Mouse (Mus musculus): ENCODE results near the gene Slc12a8.
"Not testable (repeated sequence)": the region's sequence is repeated elsewhere in the genome, so short reads cannot be mapped to it uniquely, and the experiment has no call there.

DNA sequence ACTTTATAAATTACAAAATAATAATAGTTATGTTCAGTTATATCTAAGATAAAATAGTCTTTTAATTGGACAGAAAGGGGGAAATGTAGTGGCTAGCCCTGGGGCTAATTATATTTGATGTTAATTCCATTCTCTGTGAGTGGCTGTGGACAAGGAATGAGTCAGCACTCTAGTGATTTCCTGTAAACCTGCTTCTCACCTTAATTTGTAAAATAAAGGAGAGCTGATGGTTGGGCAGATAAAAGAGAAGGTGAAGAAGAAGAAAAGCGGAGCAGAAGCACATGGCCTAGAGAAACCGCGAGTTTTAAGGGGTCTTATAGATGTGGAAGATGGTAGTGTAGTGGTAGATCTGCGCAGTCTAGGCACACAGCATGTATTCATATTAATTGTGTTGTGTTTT lies 6.3 kb upstream of the Slc12a8 start:
- TF ChIP-seq POLR2A (IDR thresholded peaks at IDR 0.05; ENCODE audit: insufficient read depth, low read length); EP300 (IDR thresholded peaks at IDR 0.05; ENCODE audit: insufficient read depth, low read depth, low read length); CTCF (IDR thresholded peaks at IDR 0.05; ENCODE audit: low read depth, low read length): not testable (repeated sequence)

Measured in ES-Bruce4 (cell line).